10 mouse cellular contexts compared by ENCODE assay signal in the genomic region with DNA sequence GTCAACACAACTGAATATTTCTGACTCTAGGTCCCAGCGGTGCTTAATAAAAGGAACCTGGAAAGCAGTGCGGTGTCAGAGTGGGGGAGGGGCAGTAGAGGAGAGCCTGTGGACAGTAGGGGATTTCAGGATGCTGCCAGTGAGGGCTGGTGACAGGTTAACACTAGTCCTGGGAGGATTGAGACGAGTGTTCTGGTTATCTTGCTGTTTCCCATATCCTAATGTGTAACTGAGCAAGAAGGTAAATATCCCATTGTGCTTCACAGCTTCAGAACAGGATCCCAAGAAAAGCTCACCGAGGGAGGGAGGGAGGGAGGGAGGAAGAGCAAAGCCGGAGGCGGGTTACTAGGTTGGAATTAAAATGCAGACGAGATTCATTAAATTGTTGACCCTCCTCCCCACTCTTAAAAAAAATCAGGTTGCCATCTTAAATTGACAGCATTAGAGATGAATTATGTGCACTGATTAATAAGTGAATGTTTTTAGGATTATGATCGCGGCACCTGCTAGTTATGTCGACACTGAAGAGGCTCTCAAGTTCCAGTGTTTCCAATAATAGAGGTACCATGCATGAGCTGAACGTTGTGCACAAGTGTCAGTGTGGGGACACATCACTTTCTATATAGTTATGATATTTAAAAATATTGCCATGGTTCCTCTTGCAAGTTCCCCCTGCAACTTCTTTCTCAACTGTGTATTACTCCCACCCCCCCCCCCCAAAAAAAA.
DNase-seq lines count a peak whose midpoint lies in the region; ATAC-seq and TF ChIP-seq lines count a peak whose summit lies in the region.
"Had no signal": no experiment of that assay in that cellular context is flagged by ENCODE, and none has a peak within 500 bp of the region (broad histone marks: within the 10 kb centered on the region; RNA-seq: fewer than 3 reads in every experiment).

No protein-coding gene starts in this region.

- H3K4me1 ChIP-seq in heart, embryonic 13.5 days = peaks cover 4% of the 10 kb centered on the region; the same call in 1 of the 2 replicates
- peaks cover 20% of the 10 kb centered on the region for H3K4me1 ChIP-seq in forebrain, embryonic 15.5 days
- H3K4me1 ChIP-seq in midbrain, embryonic 14.5 days (ENCODE audit: control insufficient read depth, insufficient read depth, low read length) = peaks cover 16% of the 10 kb centered on the region
- no peaks in the 10 kb centered on the region for H3K4me1 ChIP-seq in lung, adult 2 months (ENCODE audit: control insufficient read depth, insufficient read depth, low read length)

- no peaks in the 10 kb centered on the region for H3K36me3 ChIP-seq in heart, embryonic 13.5 days
- H3K36me3 ChIP-seq in forebrain, embryonic 15.5 days = no peaks in the 10 kb centered on the region
- H3K36me3 ChIP-seq in midbrain, embryonic 14.5 days (ENCODE audit: control insufficient read depth, insufficient read depth, low read length) = no peaks in the 10 kb centered on the region

- no peaks in the 10 kb centered on the region for H3K9me3 ChIP-seq in heart, embryonic 13.5 days
- H3K9me3 ChIP-seq in forebrain, embryonic 15.5 days = no peaks in the 10 kb centered on the region
- no peaks in the 10 kb centered on the region for H3K9me3 ChIP-seq in midbrain, embryonic 14.5 days (ENCODE audit: control insufficient read depth, low read length)

- H3K27ac ChIP-seq in heart, embryonic 13.5 days (replicated peaks) = no peak overlapping the region
- peak overlapping the region; percentile 73 for H3K27ac ChIP-seq in forebrain, embryonic 15.5 days (replicated peaks)
- H3K27ac ChIP-seq in midbrain, embryonic 14.5 days (replicated peaks; ENCODE audit: low read depth, low read length) = peak overlapping the region; percentile 79

- peak overlapping the region; percentile 47 for H3K4me3 ChIP-seq in heart, embryonic 13.5 days
- peak overlapping the region; percentile 18 for H3K4me3 ChIP-seq in forebrain, embryonic 15.5 days
- peak overlapping the region; percentile 25 for H3K4me3 ChIP-seq in midbrain, embryonic 14.5 days (replicated peaks; ENCODE audit: low read depth, low read length)
- no peak overlapping the region for H3K4me3 ChIP-seq in lung, adult 2 months (replicated peaks; ENCODE audit: extremely low read depth, low read depth, low read length)

- intact Hi-C loops in heart, postnatal 36 days (cut with DNase I) = no loop called here

- no peak overlapping the region; the same call in 1 of the 2 replicates for H3K9ac ChIP-seq in heart, embryonic 13.5 days
- no peak overlapping the region for H3K9ac ChIP-seq in forebrain, embryonic 15.5 days (replicated peaks)
- peak overlapping the region; percentile 44; the same call in 1 of the 2 replicates for H3K9ac ChIP-seq in midbrain, embryonic 14.5 days (replicated peaks; ENCODE audit: low read length)

- WGBS in heart, embryonic 13.5 days = 23% methylated on average over 11 of the region's 11 CpGs
- 8% methylated on average over 11 of the region's 11 CpGs for WGBS in forebrain, embryonic 15.5 days
- 11% methylated on average over 11 of the region's 11 CpGs for WGBS in midbrain, embryonic 14.5 days
- 36% methylated on average over 11 of the region's 11 CpGs for WGBS in lung, adult 2 months

- no peaks in the 10 kb centered on the region for H3K27me3 ChIP-seq in heart, embryonic 13.5 days (replicated peaks)
- no peaks in the 10 kb centered on the region for H3K27me3 ChIP-seq in forebrain, embryonic 15.5 days
- H3K27me3 ChIP-seq in midbrain, embryonic 14.5 days (ENCODE audit: control insufficient read depth, insufficient read depth, low read length) = no peaks in the 10 kb centered on the region
- H3K27me3 ChIP-seq: CH12.LX had no signal

- DNase-seq in heart, postnatal 36 days = no peak
- peak; percentile 35 for DNase-seq in embryo, embryonic 10.5 days (ENCODE audit: low spot score)
- peak; percentile 81 for DNase-seq in midbrain, embryonic 14.5 days
- DNase-seq in spleen, postnatal 4 days (ENCODE audit: low spot score in 2 of 2) = no peak
- DNase-seq in lung, adult 2 months = no peak
- DNase-seq in adrenal gland, adult 8-10 months = no peak
- DNase-seq: gastrocnemius, postnatal 25 days had no signal

- peak overlapping the region; percentile 63 for H3K4me2 ChIP-seq in heart, embryonic 13.5 days
- H3K4me2 ChIP-seq in forebrain, embryonic 15.5 days (replicated peaks) = peak overlapping the region; percentile 40
- H3K4me2 ChIP-seq in midbrain, embryonic 14.5 days (ENCODE audit: low read length) = peak overlapping the region; percentile 49

- TF ChIP-seq CTCF in lung, adult 2 months (IDR thresholded peaks at IDR 0.05; ENCODE audit: insufficient read depth, low read length) = no peak

- TF ChIP-seq POLR2A in lung, adult 2 months (IDR thresholded peaks at IDR 0.05; ENCODE audit: borderline replicate concordance, extremely low read depth, low read depth, low read length) = no peak

- no peak for ATAC-seq in heart, embryonic 13.5 days (ENCODE audit: extremely low read depth, insufficient number of reproducible peaks, low FRiP score, low TSS enrichment)
- ATAC-seq in forebrain, embryonic 15.5 days (replicated peaks) = peak; percentile 75
- ATAC-seq in midbrain, embryonic 14.5 days (ENCODE audit: low FRiP score, low TSS enrichment) = peak; percentile 87

Comparison
In these comparisons a context has a peak if more than half of its experiments do, and no peak if none do; other contexts are left out.
1. DNase-seq: peak in embryo, embryonic 10.5 days (single experiment) and midbrain, embryonic 14.5 days (single experiment); none in heart, postnatal 36 days (0 of 2), spleen, postnatal 4 days (0 of 2), lung, adult 2 months (single experiment) and adrenal gland, adult 8-10 months (single experiment).
2. Peak in every context shown above with its lines, with median percentiles within 50 percentile points of each other: H3K4me2 ChIP-seq.